Mouse (Mus musculus) E14TG2a.4 (cell line): ENCODE measurements around the gene Camk2d.

ENCODE experiments used
- H3K27me3 ChIP-seq: 2 replicates; pipeline ENCODE4 v1.6.1; 2014; ENCODE audit warnings: low read length, control low read depth; ENCODE audit not compliant: insufficient read depth
- H3K36me3 ChIP-seq: 2 replicates; pipeline ENCODE4 v1.6.1; 2014; ENCODE audit warnings: low read length, control low read depth; ENCODE audit not compliant: insufficient read depth
- H3K4me1 ChIP-seq: replicated peaks from 2 replicates; pipeline ENCODE4 v1.6.1; 2014; ENCODE audit warnings: low read depth, low read length, control low read depth
- H3K4me3 ChIP-seq: replicated peaks from 2 replicates; pipeline ENCODE4 v1.5.1; 2014; ENCODE audit warnings: mild to moderate bottlenecking, low read length
- H3K9me3 ChIP-seq: 2 replicates; pipeline ENCODE4 v1.6.1; 2014; ENCODE audit warnings: low read length, control low read depth
- CTCF ChIP-seq: conservative IDR thresholded peaks from 2 replicates; pipeline ENCODE4 v1.5.1; 2014; ENCODE audit warnings: low read length
- NANOG ChIP-seq: IDR thresholded peaks from 2 replicates; pipeline ENCODE4 v1.6.1; 2014; ENCODE audit warnings: borderline replicate concordance, low read length, mixed read lengths
- POU5F1 ChIP-seq: IDR thresholded peaks from 2 replicates; pipeline ENCODE4 v1.6.1; 2014; ENCODE audit warnings: low read length, borderline replicate concordance

Gene Camk2d

GRCm38 (mm10) chr3:126604656-126605434 is 8.7 kb downstream of the Camk2d start:
- no peak overlapping the region for H3K4me3 ChIP-seq

DNA sequence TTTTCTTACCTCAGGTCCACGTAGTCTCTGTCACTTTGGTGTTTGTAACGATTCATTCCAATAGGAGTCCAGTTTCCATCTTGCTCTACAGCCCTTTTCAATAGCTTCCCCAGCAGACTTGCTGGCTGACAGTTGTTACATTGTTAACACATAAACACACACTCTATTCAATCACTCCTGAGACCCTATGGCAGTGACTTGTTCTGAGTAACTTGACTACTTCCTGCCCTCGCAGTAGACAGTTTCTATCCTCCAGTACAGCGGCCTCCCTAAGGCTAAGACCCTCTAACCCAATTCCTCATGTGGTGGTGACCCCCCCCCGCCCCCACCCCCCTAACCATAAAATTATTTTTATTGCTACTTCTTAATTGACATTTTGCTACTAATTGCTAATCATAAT is 13.2 kb downstream of the Camk2d start:
- H3K36me3 ChIP-seq: no peaks in the 10 kb centered on the region
- peaks cover 11% of the 10 kb centered on the region for H3K4me1 ChIP-seq
- H3K9me3 ChIP-seq: no peaks in the 10 kb centered on the region
- H3K27me3 ChIP-seq: no peaks in the 10 kb centered on the region
- TF ChIP-seq NANOG (no peak), CTCF (no peak), POU5F1 (no peak)
- H3K4me3 ChIP-seq: no peak overlapping the region

More at GRCm38 (mm10) chr3:126604656-126605434, 8.7 kb downstream of the Camk2d start:
- no peaks in the 10 kb centered on the region for H3K27me3 ChIP-seq
- TF ChIP-seq CTCF (no peak), NANOG (no peak), POU5F1 (no peak)
- no peaks in the 10 kb centered on the region for H3K36me3 ChIP-seq
- H3K4me1 ChIP-seq: peaks cover 7% of the 10 kb centered on the region; the same call in 1 of the 2 replicates
- H3K9me3 ChIP-seq: no peaks in the 10 kb centered on the region

DNA sequence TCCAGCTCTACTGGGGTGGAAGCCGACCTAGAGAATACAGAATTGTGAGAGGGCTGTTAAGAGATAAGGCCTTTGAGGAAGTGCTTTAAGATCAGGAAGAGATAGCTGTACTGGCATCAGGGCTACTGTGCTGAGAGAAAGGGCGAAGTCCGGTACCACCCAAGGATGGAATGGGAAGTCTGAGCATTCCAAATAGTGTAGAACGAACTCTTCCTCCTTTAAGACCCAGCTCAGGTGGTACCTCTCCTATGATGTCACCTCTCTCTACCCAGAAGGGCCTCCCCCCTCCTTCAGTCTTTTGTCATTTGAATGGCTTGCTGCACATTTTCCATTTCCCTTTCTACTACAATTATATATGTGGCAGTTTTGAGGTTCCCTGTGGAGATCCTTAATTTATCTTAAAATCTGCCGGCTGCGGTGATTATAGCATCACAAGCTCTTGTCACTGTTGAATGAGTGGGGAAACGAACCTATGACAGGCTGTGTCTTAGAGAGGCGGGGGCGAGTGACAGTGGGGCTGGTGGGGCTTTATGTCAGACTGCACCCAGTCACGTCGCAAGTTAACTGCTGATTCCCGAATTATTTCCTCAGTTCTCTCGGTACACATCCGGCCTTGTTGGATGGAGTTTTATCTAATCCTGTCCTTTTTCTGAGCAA is 13.8 kb downstream of the Camk2d start:
- H3K4me1 ChIP-seq: peaks cover 11% of the 10 kb centered on the region
- no peaks in the 10 kb centered on the region for H3K36me3 ChIP-seq
- H3K4me3 ChIP-seq: no peak overlapping the region
- no peak for TF ChIP-seq NANOG
- TF ChIP-seq POU5F1: no peak
- no peak for TF ChIP-seq CTCF
- H3K27me3 ChIP-seq: no peaks in the 10 kb centered on the region
- no peaks in the 10 kb centered on the region for H3K9me3 ChIP-seq

DNA sequence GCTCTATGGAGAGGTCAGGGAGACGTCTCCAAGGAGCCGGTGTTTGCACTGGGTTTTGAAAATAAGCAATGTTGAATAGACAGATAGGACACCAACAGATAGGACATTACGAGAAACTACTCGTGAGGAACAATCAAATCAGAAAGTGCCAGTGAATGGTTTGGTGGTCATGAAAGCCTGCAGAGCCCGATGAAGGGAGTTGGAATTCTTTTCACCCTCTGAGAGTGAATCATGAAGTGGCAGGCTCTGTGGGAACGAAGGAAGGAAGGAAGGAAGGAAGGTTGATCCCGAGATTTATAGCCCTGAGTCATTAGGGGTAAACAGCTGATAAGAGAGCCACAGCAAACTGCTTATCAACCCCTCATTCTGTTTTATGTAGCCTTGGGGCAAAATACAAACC is 15.5 kb downstream of the Camk2d start:
- no peaks in the 10 kb centered on the region for H3K36me3 ChIP-seq
- peaks cover 10% of the 10 kb centered on the region for H3K4me1 ChIP-seq
- TF ChIP-seq CTCF (no peak), NANOG (no peak), POU5F1 (no peak)
- no peak overlapping the region for H3K4me3 ChIP-seq
- no peaks in the 10 kb centered on the region for H3K27me3 ChIP-seq
- H3K9me3 ChIP-seq: no peaks in the 10 kb centered on the region

DNA sequence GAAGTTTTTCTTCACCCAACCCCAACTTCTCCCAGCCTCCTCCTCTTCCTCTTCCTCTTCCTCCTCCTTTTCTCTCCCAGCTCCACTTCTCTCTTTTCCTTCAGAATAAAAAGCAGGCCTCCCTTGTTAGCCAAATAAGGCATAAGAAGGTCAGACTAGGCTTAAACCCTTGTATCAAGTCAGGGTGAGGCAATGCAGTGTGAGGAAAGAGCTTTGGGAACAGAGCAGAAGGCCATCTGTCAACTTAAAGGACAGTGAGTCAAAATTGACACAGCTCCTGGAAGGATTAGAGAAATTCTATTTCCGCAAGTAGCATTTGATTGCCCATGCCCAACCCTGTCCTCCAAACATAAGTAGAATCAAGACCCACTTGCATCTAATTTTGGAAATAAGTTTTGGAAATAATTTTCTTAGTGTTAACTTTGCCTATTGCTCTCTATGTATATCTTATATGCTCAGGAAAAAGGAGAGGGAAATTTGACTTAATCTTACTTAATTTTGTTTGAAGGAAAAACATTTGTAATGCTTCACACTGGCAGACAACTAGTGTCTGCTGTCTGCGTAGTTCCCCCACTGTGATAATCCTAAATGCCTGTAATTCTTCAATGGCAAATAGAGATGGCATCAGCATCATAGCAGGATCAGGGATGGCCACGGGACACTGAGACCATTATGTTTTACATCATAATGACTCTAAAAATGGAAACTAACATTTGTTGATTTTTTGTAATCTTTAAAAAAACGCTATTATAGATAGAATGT is 16.8 kb downstream of the Camk2d start:
- Histone ChIP-seq H3K9me3 (no peaks in the 10 kb centered on the region), H3K36me3 (no peaks in the 10 kb centered on the region), H3K4me1 (peaks cover 7% of the 10 kb centered on the region; the same call in 1 of the 2 replicates), H3K4me3 (no peak overlapping the region), H3K27me3 (no peaks in the 10 kb centered on the region)
- no peak for TF ChIP-seq CTCF
- TF ChIP-seq NANOG: no peak
- TF ChIP-seq POU5F1: no peak

GRCm38 (mm10) chr3:126613510-126614128 is 17.5 kb downstream of the Camk2d start:
- peaks cover 7% of the 10 kb centered on the region; the same call in 1 of the 2 replicates for H3K4me1 ChIP-seq
- H3K27me3 ChIP-seq: no peaks in the 10 kb centered on the region
- H3K4me3 ChIP-seq: no peak overlapping the region
- no peaks in the 10 kb centered on the region for H3K36me3 ChIP-seq
- no peaks in the 10 kb centered on the region for H3K9me3 ChIP-seq
- TF ChIP-seq POU5F1: no peak
- no peak for TF ChIP-seq CTCF
- no peak for TF ChIP-seq NANOG

- Histone ChIP-seq H3K9me3 (no peaks in the 10 kb centered on the region), H3K36me3 (no peaks in the 10 kb centered on the region), H3K27me3 (no peaks in the 10 kb centered on the region), H3K4me3 (no peak overlapping the region), H3K4me1 (peaks cover under 1% of the 10 kb centered on the region; the same call in 1 of the 2 replicates)
- TF ChIP-seq CTCF (no peak), NANOG (no peak), POU5F1 (no peak)
These were observed 19.2 kb downstream of the Camk2d start for GRCm38 (mm10) chr3:126615306-126615705.

GRCm38 (mm10) chr3:126620152-126620551 is 24.1 kb downstream of the Camk2d start:
- Histone ChIP-seq H3K4me3 (no peak overlapping the region), H3K36me3 (no peaks in the 10 kb centered on the region), H3K9me3 (no peaks in the 10 kb centered on the region), H3K27me3 (no peaks in the 10 kb centered on the region), H3K4me1 (no peaks in the 10 kb centered on the region)
- TF ChIP-seq NANOG (no peak), POU5F1 (no peak), CTCF (no peak)
